Mouse (Mus musculus): ENCODE data around the gene Ndufs4. TPM values are rescaled to one million over a fixed set of nuclear protein-coding genes. Genes with fewer than 3 reads are reported as not detected.
"Not testable (repeated sequence)": the region's sequence is repeated elsewhere in the genome, so short reads cannot be mapped to it uniquely, and the experiment has no call there.

The Ndufs4 gene
- total RNA-seq, 2 experiments from 2014 or later = 180 to 187 TPM

GRCm38 (mm10) chr13:114344220-114344973 lies 43.7 kb downstream of the Ndufs4 start:
- DNase-seq (ENCODE audit: low spot score in 2 of 2) = no peak

DNA sequence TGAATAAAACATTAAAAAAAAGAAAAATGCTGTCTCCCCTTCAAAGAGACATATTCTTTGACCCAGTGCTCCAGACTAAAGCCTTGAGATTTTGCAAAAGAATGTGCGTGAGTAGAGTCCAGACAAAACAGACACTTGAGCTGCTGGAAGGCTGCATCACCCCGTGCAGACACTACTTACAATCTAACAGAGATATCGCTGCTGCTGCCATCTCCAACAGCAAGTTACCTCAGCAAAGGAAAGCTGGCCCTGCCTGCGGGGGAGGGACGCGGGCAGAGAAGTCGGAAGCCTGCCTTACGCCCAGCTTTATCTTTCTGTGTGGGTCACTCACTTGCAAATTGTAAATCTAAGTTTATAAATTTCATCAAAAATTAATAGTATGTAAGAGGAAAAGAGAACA lies 45.1 kb downstream of the Ndufs4 start:
- DNase-seq (ENCODE audit: low spot score in 2 of 2) = no peak

GRCm38 (mm10) chr13:114319835-114320389 lies 68.1 kb downstream of the Ndufs4 start:
- no peak for DNase-seq (ENCODE audit: low spot score in 2 of 2)

GRCm38 (mm10) chr13:114319136-114319535 lies 68.9 kb downstream of the Ndufs4 start:
- no peak for DNase-seq (ENCODE audit: low spot score in 2 of 2)

GRCm38 (mm10) chr13:114315374-114315773 lies 72.7 kb downstream of the Ndufs4 start:
- DNase-seq (ENCODE audit: low spot score in 2 of 2) = no peak

DNA sequence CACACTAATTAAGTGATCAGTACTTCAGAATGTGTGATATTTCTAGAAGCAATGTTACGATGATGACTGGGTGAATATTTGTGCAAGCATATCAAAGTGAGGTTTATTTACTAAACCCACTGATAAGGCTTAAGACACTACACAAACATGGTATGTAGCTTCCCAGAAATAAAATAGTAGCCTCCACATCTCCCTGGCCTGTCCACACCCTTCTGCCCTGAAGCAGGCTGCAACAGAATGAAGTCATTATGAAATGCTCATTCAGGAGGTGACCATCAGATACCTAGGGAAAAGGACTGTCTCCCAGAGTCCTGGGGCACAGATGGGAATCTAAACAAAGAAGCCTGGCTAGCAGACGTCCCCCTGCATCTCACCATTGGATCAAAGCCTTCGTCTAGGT lies 73.1 kb downstream of the Ndufs4 start:
- DNase-seq (ENCODE audit: low spot score in 2 of 2) = no peak

- no peak for DNase-seq (ENCODE audit: low spot score in 2 of 2)
Measured at GRCm38 (mm10) chr13:114310591-114310990, 77.5 kb downstream of the Ndufs4 start.

DNA sequence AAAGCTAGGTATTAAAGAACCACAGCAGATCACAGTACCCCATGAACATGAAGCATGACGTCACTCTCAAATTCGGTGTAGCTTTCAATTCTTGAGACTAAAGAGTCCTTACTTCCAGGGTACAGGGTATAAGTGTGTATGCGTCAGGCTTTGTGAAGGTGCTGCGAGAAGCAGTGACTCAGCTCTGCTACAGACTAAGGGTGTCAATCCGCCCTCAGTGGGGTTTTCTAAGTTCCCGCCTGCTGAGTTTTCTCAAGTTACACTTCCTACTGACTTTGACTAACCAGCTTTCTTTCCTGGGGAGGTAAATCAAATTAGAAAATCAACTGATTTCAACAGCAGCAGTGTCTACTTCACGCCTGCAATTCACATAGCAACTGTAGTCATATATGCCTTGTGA lies 83.4 kb downstream of the Ndufs4 start:
- DNase-seq (ENCODE audit: low spot score in 2 of 2) = no peak

GRCm38 (mm10) chr13:114303466-114304175 lies 84.4 kb downstream of the Ndufs4 start:
- no peak for DNase-seq (ENCODE audit: low spot score in 2 of 2)

GRCm38 (mm10) chr13:114297761-114298160 lies 90.3 kb downstream of the Ndufs4 start:
- no peak for DNase-seq (ENCODE audit: low spot score in 2 of 2)

DNA sequence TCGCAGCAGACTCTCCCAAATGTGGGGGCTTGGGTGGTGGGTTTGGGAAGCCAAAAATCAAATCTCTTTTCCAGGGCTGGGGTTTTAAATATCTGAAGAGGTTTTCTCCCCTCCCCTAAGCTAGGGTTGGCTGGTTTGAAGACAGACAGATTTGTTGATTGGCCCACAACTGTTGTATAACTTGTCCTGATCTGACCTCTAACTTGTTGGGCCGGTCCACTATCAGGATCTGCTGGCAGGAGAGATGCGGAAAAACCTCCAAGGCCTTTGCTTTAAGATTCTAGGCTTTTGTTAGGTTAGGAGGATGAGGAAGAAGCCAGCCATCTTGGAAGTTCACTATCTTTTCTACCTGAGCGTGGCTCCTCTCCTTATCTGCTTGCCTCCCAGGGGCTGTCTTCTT lies 91.5 kb downstream of the Ndufs4 start:
- DNase-seq (ENCODE audit: low spot score in 2 of 2) = no peak

DNA sequence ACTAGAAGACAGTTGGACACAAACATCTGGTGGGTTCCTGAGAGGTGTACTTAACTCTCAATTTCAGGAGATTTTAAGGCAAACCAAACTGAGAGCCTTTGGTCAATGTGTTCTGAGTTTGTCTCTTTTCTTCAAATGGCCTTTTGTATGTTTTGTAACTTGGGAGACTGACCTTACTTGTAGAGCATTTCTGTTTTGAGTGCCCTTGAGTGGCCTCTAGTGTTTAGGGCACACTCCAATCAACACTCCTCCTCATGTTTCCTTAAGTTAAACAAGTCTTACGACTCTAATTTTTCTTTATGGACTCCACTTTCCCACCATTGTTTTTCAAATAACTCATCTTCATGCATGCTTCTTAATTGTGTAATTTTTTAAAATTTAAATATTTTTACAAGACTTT lies 98.6 kb downstream of the Ndufs4 start:
- DNase-seq (ENCODE audit: low spot score in 2 of 2) = no peak

DNA sequence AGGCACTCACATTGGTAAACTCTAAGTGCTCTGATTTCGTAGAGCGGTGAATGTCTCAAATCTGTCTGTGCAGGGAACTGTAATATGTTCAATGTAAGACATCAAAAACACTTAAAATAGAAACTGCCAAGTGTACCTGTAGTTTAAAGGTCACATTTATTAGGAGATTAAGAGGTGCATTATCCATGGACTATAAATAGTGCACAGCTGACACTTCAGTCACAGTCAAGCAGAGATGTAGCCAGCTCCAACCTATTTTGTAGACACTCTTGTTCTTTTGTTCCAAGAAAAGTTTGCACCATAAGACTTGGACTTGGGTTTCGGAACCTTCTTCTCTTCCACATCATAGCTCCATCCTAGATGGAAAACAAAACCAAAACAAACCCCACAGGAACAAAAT lies 99.5 kb downstream of the Ndufs4 start:
- no peak for DNase-seq (ENCODE audit: low spot score in 2 of 2)

DNA sequence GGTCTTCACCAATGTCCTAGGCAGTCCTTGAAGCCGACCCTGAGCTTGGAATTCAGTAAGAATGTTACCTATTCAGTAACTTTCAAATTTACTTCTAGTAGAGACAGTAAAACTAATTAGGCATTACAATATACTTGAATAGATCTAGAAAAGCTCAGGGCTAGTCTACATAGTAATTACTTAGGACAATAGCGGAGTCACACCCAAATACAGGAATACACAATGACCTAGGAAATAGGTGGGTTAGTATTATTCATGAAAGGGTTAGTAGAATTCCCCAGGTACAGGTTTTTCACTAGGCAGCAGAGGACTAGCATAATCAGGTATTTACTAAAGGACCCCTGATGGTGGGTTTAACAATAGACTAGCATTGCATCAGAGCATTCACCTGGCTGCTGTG lies 109.4 kb downstream of the Ndufs4 start:
- DNase-seq (ENCODE audit: low spot score in 2 of 2) = not testable (repeated sequence)

GRCm38 (mm10) chr13:114277277-114277676 lies 110.8 kb downstream of the Ndufs4 start:
- DNase-seq (ENCODE audit: low spot score in 2 of 2) = no peak

- no peak for DNase-seq (ENCODE audit: low spot score in 2 of 2)
Measured at GRCm38 (mm10) chr13:114271410-114272105, 116.5 kb downstream of the Ndufs4 start.

- no peak for DNase-seq (ENCODE audit: low spot score in 2 of 2)
Measured at GRCm38 (mm10) chr13:114267741-114268140, 120.3 kb downstream of the Ndufs4 start.

DNA sequence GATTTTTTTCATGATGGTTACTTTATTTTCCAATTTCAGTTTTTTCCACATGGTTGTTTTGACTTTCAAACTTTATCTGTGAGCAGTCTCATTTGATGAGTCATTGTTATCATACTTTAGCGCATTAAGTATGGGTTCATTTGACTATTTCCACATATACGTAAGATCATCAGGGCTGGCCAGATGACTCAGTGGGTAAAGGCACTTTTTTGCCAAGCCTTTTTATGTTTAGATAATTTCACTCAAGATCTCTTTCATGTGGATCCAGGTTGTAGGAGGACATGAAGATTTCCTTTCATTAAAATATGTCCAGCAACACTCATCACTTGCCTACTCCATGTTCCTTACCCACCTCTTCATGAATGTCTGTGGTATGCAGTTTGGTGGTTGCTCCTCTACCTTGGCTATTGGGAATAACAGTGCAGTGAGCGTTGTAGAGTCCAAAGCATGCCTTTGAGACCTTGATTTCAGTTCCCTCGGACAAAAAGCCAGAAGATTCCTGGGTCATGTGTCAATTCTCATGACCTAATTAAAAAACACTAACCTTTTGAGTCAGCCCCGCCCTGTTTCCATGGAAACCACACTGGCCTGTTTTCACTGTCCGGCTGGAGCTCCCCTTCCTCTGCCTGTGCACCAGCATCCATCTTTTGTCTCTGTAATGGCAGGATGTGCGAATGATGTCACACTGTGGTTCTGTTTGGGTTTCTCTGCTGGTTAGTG lies 127.4 kb downstream of the Ndufs4 start:
- DNase-seq (ENCODE audit: low spot score in 2 of 2) = no peak

DNA sequence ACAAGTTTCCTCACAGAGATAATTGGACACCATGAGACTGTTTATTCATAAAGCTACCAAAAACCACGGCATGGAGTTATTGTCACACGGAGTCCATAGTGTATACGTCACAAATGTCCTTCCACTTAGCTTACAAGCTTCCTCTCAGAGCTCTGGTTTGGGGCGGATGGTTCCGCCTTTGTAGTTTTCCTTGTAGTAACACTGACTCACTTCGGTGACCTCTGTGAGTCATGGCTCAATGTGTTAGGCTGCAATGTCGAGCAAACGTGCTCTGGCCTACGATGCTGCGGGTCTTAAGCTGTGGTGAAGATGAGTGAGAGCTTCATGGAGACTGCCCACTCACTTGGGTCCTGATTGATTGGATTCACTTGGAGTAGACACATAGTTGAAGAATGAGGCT lies 133.4 kb downstream of the Ndufs4 start:
- no peak for DNase-seq (ENCODE audit: low spot score in 2 of 2)

Measured in layer of hippocampus, postnatal 14 days (tissue).